Mouse (Mus musculus): ENCODE results near the gene Itpr1.

The Itpr1 gene

GRCm38 (mm10) chr6:108212881-108213295 lies at the start of gene Itpr1:
Gene Itpr1, plus strand, starts transcription at chr6:108213096.
- in situ Hi-C loops (cut with MboI; ENCODE audit: unreplicated experiment in 2 of 2) = loop anchor here (5.0 to 25.0 kb wide), 4 partner anchors 51 to 1476 kb away; partner anchors contain the start of genes Edem1 (in 1 of the 2) and Il5ra (in 1 of the 2)

GRCm38 (mm10) chr6:108164935-108165334 lies 48.0 kb upstream of the Itpr1 start:
- in situ Hi-C loops (cut with MboI; ENCODE audit: unreplicated experiment in 2 of 2) = loop anchor here (5.0 to 25.0 kb wide), 2 partner anchors 47 to 672 kb away; partner anchors contain the start of genes Itpr1 (in 2 of the 2) and Edem1 (in 1 of the 2)

DNA sequence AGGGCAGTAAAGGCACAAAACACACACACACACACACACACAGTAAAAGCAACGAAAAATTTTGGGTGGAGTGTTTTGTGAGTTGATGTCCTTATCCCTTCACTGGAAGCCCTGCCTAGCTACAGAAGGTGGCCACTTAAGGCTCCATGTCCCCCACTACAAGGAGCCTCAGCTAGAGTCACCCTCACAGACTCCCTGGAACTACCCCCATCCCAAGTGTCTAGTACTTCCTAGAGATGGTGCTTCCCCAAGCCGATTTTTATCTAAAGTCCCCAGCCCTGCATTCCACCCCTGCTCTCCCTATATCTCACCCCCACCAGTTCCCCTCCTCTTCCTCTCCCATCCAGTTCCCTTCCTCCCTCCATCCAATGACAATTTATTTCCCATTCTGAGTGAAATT lies 47.3 kb upstream of the Itpr1 start:
- in situ Hi-C loops (cut with MboI; ENCODE audit: unreplicated experiment in 2 of 2) = loop anchor here in 1 of 2 experiments (25.0 kb wide), 1 partner anchor 672 kb away; the partner anchor contains the start of gene Edem1

- in situ Hi-C loops (cut with MboI; ENCODE audit: unreplicated experiment in 2 of 2) = loop anchor here in 1 of 2 experiments (25.0 kb wide), 1 partner anchor 669 kb away; the partner anchor contains the start of gene Edem1
Observed at GRCm38 (mm10) chr6:108167946-108168680, 44.8 kb upstream of the Itpr1 start.

DNA sequence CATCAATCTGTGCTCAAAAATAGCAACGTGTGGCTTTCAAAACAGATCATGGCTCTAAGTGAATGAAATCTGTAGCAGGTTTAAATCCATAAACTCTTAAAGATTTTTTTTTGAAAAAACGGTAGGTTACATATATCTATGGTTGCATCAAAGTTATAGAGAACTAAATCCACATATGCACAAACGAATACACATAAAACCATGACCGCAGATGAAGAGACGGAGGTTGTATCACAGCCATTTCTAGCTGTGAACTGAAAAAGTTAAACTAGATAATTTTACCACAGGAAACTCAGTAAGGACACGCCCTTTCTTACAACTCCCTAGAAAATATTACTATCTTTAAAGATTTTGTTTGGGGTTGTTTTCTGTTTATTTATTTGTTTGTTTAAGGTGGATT lies 44.2 kb upstream of the Itpr1 start:
- in situ Hi-C loops (cut with MboI; ENCODE audit: unreplicated experiment in 2 of 2) = loop anchor here in 1 of 2 experiments (25.0 kb wide), 1 partner anchor 669 kb away; the partner anchor contains the start of gene Edem1

DNA sequence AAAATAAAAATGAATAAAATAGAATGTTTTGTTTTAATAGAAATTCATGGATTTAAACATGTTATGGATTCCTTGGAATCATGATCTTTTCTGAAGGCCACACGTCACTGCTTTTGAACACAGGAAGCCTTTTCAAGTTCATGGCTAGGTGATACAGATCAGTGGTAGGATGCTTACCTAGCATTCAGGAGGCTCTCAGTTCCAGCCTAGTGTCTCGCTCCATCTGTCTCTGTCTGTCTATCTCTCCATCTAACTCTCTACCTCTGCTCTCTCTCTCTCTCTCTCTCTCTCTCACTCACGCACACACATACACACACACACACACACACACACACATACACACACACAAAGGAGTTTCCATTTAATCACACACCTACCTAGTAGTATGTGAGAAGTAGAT lies 43.4 kb upstream of the Itpr1 start:
- in situ Hi-C loops (cut with MboI; ENCODE audit: unreplicated experiment in 2 of 2) = loop anchor here in 1 of 2 experiments (25.0 kb wide), 1 partner anchor 668 kb away; the partner anchor contains the start of gene Edem1

- in situ Hi-C loops (cut with MboI; ENCODE audit: unreplicated experiment in 2 of 2) = loop anchor here in 1 of 2 experiments (25.0 kb wide), 1 partner anchor 665 kb away; the partner anchor contains the start of gene Edem1
Observed at GRCm38 (mm10) chr6:108172219-108172618, 40.7 kb upstream of the Itpr1 start.

DNA sequence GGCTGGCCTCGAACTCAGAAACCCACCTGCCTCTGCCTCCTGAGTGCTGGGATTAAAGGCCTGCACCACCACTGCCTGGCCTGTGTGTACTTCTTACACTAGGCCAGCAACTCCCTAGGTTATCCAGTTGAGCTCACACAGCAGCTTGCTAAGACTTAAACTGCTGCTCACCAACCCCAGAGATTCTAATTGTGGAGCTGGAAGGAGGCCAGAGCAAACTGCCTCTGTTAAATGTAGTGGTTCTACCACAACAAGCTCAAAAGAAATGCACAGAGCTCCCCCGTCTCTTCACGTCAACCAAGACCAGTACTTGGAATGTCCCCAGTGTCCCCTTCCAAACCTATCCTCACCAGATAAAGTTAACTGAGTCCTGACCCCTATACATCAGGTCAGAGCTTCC lies 38.7 kb upstream of the Itpr1 start:
- in situ Hi-C loops (cut with MboI; ENCODE audit: unreplicated experiment in 2 of 2) = loop anchor here in 1 of 2 experiments (25.0 kb wide), 1 partner anchor 663 kb away; the partner anchor contains the start of gene Edem1

GRCm38 (mm10) chr6:108179087-108179486 lies 33.8 kb upstream of the Itpr1 start:
- in situ Hi-C loops (cut with MboI; ENCODE audit: unreplicated experiment in 2 of 2) = loop anchor here in 1 of 2 experiments (25.0 kb wide), 1 partner anchor 1442 kb away; the partner anchor contains the start of gene Il5ra

DNA sequence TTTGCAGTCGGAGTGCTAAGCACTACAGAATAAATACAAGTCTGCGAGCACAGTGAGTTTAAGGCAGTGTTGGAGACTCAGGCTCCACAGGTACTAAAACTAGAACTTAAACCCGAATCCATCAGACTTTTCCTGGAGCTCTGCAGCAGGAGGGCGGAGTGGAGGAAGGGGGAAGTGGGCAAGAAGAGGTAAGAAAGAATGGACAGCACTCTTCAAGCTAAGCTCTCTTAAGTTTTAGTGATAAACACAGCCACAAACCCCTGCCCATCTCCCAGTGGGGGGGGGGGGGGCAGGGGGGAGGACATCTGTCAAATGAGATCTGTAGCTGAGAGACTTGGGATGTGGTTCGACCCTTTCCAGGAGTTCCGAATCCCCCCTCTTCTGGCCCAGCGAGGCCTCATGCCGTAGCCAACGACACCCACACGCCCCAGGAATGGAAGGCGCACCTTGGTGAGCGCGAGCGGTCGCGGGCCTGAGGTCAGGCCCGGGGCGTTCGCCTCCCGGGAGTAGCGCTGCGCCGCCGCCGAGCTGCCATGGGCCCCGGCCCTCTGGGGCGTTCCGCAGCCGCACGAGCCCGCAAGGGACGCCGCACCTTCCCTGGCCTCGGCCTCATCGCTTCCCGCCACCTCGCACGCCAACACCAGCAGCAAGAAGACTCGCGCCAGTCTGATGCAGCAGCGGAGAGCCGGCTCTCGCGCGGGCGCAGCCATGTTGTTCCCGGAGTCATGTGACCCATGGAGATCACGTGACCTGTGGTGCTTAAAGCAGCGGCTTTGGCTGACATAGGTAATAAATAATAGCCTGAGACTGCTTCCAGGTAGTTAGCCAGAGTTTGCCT lies 27.8 kb upstream of the Itpr1 start, which contains the start of gene Sumf1:
Sumf1 (minus strand) TSS at position 736 of the 838 bp plus-strand sequence.
- in situ Hi-C loops (cut with MboI; ENCODE audit: unreplicated experiment in 2 of 2) = loop anchor here in 1 of 2 experiments (25.0 kb wide), 1 partner anchor 1448 kb away; the partner anchor contains the start of gene Il5ra

DNA sequence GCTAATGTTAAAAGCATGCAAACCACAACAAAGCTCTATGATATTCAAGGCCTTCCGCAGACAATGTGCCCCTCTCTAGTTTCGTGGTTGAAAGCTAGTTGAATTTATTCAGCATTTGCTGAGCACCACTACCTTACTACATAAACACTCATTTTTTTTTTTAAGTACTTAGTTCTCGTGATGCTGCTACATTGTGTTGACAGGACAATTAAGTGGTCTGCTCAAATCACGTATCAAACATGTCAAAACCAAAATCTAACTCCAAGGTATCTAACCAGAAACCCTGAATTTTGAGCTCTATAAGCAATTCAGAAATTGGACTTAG lies 27.2 kb upstream of the Itpr1 start:
- in situ Hi-C loops (cut with MboI; ENCODE audit: unreplicated experiment in 2 of 2) = loop anchor here in 1 of 2 experiments (25.0 kb wide), 1 partner anchor 1448 kb away; the partner anchor contains the start of gene Il5ra

DNA sequence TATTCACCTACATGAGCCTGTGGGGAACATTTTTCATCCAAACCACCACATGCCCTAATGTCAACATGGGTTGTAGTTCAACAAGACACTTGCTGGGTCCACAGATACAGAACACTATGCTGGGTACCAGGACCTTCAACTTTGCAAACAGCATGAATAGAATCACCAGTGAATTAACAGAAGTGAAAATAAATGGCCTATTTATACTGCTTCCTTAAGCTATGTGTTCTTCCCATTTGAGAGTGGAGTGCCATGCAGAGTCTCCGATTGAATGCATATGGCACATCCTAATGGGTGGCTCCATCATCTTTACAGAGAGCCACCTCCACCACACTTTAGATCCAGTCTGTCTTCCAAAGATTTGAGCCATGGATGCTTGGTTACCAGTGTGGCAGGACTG lies 22.2 kb upstream of the Itpr1 start:
- in situ Hi-C loops (cut with MboI; ENCODE audit: unreplicated experiment in 2 of 2) = loop anchor here in 1 of 2 experiments (25.0 kb wide), 1 partner anchor 1453 kb away; the partner anchor contains the start of gene Il5ra

- in situ Hi-C loops (cut with MboI; ENCODE audit: unreplicated experiment in 2 of 2) = loop anchor here in 1 of 2 experiments (25.0 kb wide), 1 partner anchor 1455 kb away; the partner anchor contains the start of gene Il5ra
Observed at GRCm38 (mm10) chr6:108192632-108193031, 20.3 kb upstream of the Itpr1 start.

- in situ Hi-C loops (cut with MboI; ENCODE audit: unreplicated experiment in 2 of 2) = loop anchor here in 1 of 2 experiments (5.0 to 25.0 kb wide), 2 partner anchors 94 to 1459 kb away; partner anchors contain the start of gene Il5ra
Observed at GRCm38 (mm10) chr6:108196665-108197064, 16.2 kb upstream of the Itpr1 start.

DNA sequence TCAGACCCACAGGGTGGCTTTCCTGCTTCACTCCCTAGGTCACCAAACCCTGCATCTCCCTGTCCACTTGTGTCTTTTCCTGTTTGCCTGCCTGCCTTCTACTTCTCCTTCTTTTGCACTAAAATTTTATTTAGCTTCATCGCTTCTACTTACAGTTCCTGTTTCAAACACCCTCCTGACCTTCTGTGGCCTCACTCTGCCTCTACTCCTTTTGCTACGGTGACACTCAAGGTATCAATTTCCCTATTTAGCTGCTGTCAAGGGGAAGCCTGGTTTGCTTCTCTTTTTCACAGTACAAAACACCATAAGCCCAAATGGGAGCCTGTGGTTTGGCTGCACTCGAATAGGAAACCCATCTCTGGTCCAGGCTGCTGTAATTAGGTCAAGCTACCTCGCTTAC lies 15.8 kb upstream of the Itpr1 start:
- in situ Hi-C loops (cut with MboI; ENCODE audit: unreplicated experiment in 2 of 2) = loop anchor here in 1 of 2 experiments (5.0 to 25.0 kb wide), 2 partner anchors 95 to 1460 kb away; partner anchors contain the start of gene Il5ra

DNA sequence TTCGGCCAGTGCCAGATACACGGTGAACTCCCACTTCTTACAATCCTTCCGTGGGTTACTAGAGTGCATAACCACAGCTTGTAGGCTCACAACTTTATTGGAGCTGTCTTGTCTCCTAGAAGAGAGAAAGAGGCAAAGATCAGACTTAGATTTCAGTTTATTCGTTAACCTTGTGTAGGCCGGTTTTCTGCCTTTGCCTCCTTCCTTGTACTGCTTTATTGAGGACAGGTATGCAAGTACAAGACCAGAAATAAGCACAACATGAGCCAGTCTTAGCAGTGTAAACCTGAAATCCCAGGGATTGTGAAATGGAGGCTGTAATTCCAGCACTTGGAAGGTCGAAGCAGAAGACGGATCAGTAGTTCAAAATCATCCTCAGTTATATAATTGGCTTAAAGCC lies 14.6 kb upstream of the Itpr1 start:
- in situ Hi-C loops (cut with MboI; ENCODE audit: unreplicated experiment in 2 of 2) = loop anchor here in 1 of 2 experiments (5.0 to 25.0 kb wide), 2 partner anchors 96 to 1461 kb away; partner anchors contain the start of gene Il5ra

- in situ Hi-C loops (cut with MboI; ENCODE audit: unreplicated experiment in 2 of 2) = loop anchor here (25.0 kb wide), 2 partner anchors 633 to 1467 kb away; partner anchors contain the start of genes Edem1 (in 1 of the 2) and Il5ra (in 1 of the 2)
Observed at GRCm38 (mm10) chr6:108204322-108204721, 8.6 kb upstream of the Itpr1 start.

DNA sequence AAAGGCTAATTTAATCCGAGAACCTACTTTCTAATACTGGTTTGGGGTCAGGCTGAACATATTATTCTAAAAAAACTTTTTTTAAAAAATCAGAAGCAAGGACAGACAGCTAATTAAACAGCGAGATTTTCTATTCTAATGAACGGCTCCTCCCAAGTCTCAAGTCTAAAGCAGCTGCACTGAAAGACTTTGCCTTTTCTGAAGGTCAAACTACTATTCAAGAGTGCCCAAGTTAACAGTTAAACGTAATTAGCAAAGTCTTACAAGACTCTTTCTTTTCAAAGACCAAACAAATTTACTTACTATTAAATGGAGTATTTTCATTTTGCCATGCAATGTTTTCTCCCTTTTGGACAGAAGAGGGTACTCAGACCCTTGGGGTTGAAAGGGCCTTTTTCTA lies 6.8 kb upstream of the Itpr1 start:
- in situ Hi-C loops (cut with MboI; ENCODE audit: unreplicated experiment in 2 of 2) = loop anchor here (25.0 kb wide), 2 partner anchors 631 to 1469 kb away; partner anchors contain the start of genes Edem1 (in 1 of the 2) and Il5ra (in 1 of the 2)

- in situ Hi-C loops (cut with MboI; ENCODE audit: unreplicated experiment in 2 of 2) = loop anchor here (25.0 kb wide), 2 partner anchors 630 to 1470 kb away; partner anchors contain the start of genes Edem1 (in 1 of the 2) and Il5ra (in 1 of the 2)
Observed at GRCm38 (mm10) chr6:108206914-108207566, 5.9 kb upstream of the Itpr1 start.

Data from v-Abl transformed pro-B cells (cell line).